Mouse (Mus musculus): ENCODE data around the gene Dusp12. TPM values are rescaled to one million over a fixed set of nuclear protein-coding genes. Genes with fewer than 3 reads are reported as not detected.
A peak's percentile ranks its signal among the peaks of the same experiment; 100 is the strongest.

Dusp12 gene
- polyA plus RNA-seq, 1 experiment from 2014 or later = 39.9 TPM

- WGBS = 71% methylated on average over 23 of the region's 23 CpGs
These were observed 34.4 kb downstream of the Dusp12 start for GRCm38 (mm10) chr1:170850637-170851624.

GRCm38 (mm10) chr1:170850007-170850406 is 35.3 kb downstream of the Dusp12 start:
- TF ChIP-seq CTCF (IDR thresholded peaks at IDR 0.05; ENCODE audit: low read depth) = no peak
- 86% methylated on average over 2 of the region's 2 CpGs for WGBS

More at GRCm38 (mm10) chr1:170850637-170851624, 34.4 kb downstream of the Dusp12 start:
- no peak overlapping the region for H3K4me3 ChIP-seq (ENCODE audit: low read depth, low read length)
- H3K4me2 ChIP-seq = no peak overlapping the region
- no peak overlapping the region for H3K9ac ChIP-seq
- H3K36me3 ChIP-seq (ENCODE audit: insufficient read depth) = peaks cover 11% of the 10 kb centered on the region; the same call in 1 of the 2 replicates
- no peak overlapping the region for H3K27ac ChIP-seq (ENCODE audit: low read depth)
- no peak for ATAC-seq (ENCODE audit: insufficient read depth)
- no peak for DNase-seq
- no peaks in the 10 kb centered on the region for H3K4me1 ChIP-seq (ENCODE audit: insufficient read depth)
- no peaks in the 10 kb centered on the region for H3K27me3 ChIP-seq (ENCODE audit: insufficient read depth, low read length)
- no peaks in the 10 kb centered on the region for H3K9me3 ChIP-seq (ENCODE audit: low read depth, low read length)
- no peak for TF ChIP-seq CTCF (IDR thresholded peaks at IDR 0.05; ENCODE audit: low read depth)

GRCm38 (mm10) chr1:170845448-170846307 is 39.7 kb downstream of the Dusp12 start:
- Histone ChIP-seq H3K4me2 (no peak overlapping the region), H3K9me3 (ENCODE audit: low read depth, low read length) (no peaks in the 10 kb centered on the region), H3K4me1 (ENCODE audit: insufficient read depth) (no peaks in the 10 kb centered on the region), H3K27ac (ENCODE audit: low read depth) (0 out of 2 replicates have a peak overlapping the region, but pooled peaks have one; percentile 22), H3K36me3 (ENCODE audit: insufficient read depth) (0 out of 2 replicates have a peak, but pooled peaks cover 20% of the 10 kb centered on the region), H3K9ac (no peak overlapping the region), H3K4me3 (ENCODE audit: low read depth, low read length) (no peak overlapping the region), H3K27me3 (ENCODE audit: insufficient read depth, low read length) (no peaks in the 10 kb centered on the region)
- ATAC-seq (ENCODE audit: insufficient read depth) (no peak), DNase-seq (no peak)
- 44% methylated on average over 10 of the region's 10 CpGs for WGBS
- no peak for TF ChIP-seq CTCF (IDR thresholded peaks at IDR 0.05; ENCODE audit: low read depth)

More at GRCm38 (mm10) chr1:170850007-170850406, 35.3 kb downstream of the Dusp12 start:
- ATAC-seq (ENCODE audit: insufficient read depth) = no peak
- H3K9me3 ChIP-seq (ENCODE audit: low read depth, low read length) = no peaks in the 10 kb centered on the region
- H3K27me3 ChIP-seq (ENCODE audit: insufficient read depth, low read length) = no peaks in the 10 kb centered on the region
- no peak overlapping the region for H3K4me3 ChIP-seq (ENCODE audit: low read depth, low read length)
- H3K4me1 ChIP-seq (ENCODE audit: insufficient read depth) = no peaks in the 10 kb centered on the region
- no peak overlapping the region for H3K9ac ChIP-seq
- no peak for DNase-seq
- H3K36me3 ChIP-seq (ENCODE audit: insufficient read depth) = peaks cover 12% of the 10 kb centered on the region; the same call in 1 of the 2 replicates
- no peak overlapping the region for H3K27ac ChIP-seq (ENCODE audit: low read depth)
- H3K4me2 ChIP-seq = no peak overlapping the region

GRCm38 (mm10) chr1:170844380-170844779 is 41.0 kb downstream of the Dusp12 start:
- no peak for ATAC-seq (ENCODE audit: insufficient read depth)
- Histone ChIP-seq H3K4me1 (ENCODE audit: insufficient read depth) (no peaks in the 10 kb centered on the region), H3K27ac (ENCODE audit: low read depth) (no peak overlapping the region), H3K27me3 (ENCODE audit: insufficient read depth, low read length) (no peaks in the 10 kb centered on the region), H3K4me2 (no peak overlapping the region), H3K9me3 (ENCODE audit: low read depth, low read length) (no peaks in the 10 kb centered on the region), H3K4me3 (ENCODE audit: low read depth, low read length) (no peak overlapping the region), H3K9ac (no peak overlapping the region), H3K36me3 (ENCODE audit: insufficient read depth) (0 out of 2 replicates have a peak, but pooled peaks cover 17% of the 10 kb centered on the region)
- 52% methylated on average over 8 of the region's 8 CpGs for WGBS
- DNase-seq = peak; percentile 75
- TF ChIP-seq CTCF (IDR thresholded peaks at IDR 0.05; ENCODE audit: low read depth) = peak; percentile 73

- Histone ChIP-seq H3K4me1 (ENCODE audit: insufficient read depth) (no peaks in the 10 kb centered on the region), H3K27me3 (ENCODE audit: insufficient read depth, low read length) (no peaks in the 10 kb centered on the region), H3K4me2 (no peak overlapping the region), H3K4me3 (ENCODE audit: low read depth, low read length) (no peak overlapping the region), H3K9me3 (ENCODE audit: low read depth, low read length) (no peaks in the 10 kb centered on the region), H3K27ac (ENCODE audit: low read depth) (no peak overlapping the region), H3K36me3 (ENCODE audit: insufficient read depth) (peaks cover 20% of the 10 kb centered on the region; the same call in 1 of the 2 replicates), H3K9ac (no peak overlapping the region)
- DNase-seq (peak; percentile 81), ATAC-seq (ENCODE audit: insufficient read depth) (no peak)
- peak; percentile 59 for TF ChIP-seq CTCF (IDR thresholded peaks at IDR 0.05; ENCODE audit: low read depth)
These were observed 45.7 kb downstream of the Dusp12 start for GRCm38 (mm10) chr1:170839685-170840084.

GRCm38 (mm10) chr1:170834756-170835155 is 50.6 kb downstream of the Dusp12 start:
- no peaks in the 10 kb centered on the region for H3K27me3 ChIP-seq (ENCODE audit: insufficient read depth, low read length)
- 86% methylated on average over 9 of the region's 9 CpGs for WGBS
- no peak overlapping the region for H3K27ac ChIP-seq (ENCODE audit: low read depth)
- no peak overlapping the region for H3K9ac ChIP-seq
- no peak for TF ChIP-seq CTCF (IDR thresholded peaks at IDR 0.05; ENCODE audit: low read depth)
- peaks cover 8% of the 10 kb centered on the region; the same call in 1 of the 2 replicates for H3K36me3 ChIP-seq (ENCODE audit: insufficient read depth)
- H3K4me3 ChIP-seq (ENCODE audit: low read depth, low read length) = no peak overlapping the region
- H3K9me3 ChIP-seq (ENCODE audit: low read depth, low read length) = no peaks in the 10 kb centered on the region
- H3K4me2 ChIP-seq = no peak overlapping the region
- H3K4me1 ChIP-seq (ENCODE audit: insufficient read depth) = no peaks in the 10 kb centered on the region
- DNase-seq = no peak
- ATAC-seq (ENCODE audit: insufficient read depth) = no peak

Data from lung, embryonic 14.5 days (tissue).